Mouse (Mus musculus): ENCODE data around the gene Retreg3.

DNA sequence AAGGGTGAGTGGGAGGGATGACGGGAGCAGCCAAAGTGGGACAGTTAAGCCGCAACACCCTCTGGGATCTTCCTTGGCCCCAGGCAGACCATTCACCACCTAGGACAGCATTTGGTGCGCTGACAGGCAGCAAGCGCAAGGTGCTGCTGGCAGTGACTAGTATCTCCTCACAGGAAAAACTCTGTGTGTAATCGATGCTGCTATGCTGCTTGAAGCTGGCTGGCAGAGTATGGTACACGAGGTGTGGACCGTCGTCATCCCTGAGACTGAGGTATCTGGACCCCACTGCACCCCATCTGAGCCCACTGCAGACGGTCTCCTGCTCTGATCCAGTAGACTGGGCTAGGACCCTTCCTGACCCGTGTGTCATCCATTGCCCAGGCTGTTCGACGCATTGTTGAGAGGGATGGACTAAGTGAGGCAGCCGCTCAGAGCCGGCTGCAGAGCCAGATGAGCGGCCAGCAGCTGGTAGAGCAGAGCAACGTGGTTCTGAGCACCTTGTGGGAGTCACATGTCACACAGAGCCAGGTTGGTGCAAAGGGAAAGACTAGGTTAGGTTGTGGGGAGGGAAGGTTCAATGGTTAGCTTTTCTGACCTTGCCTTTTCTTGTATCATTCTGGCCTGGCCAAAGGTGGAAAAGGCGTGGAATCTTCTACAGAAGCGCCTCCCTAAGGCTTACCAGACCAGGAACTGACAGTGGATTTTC, 33.9 kb downstream of the Retreg3 start:
- TF ChIP-seq CTCF (IDR thresholded peaks at IDR 0.05; ENCODE audit: borderline replicate concordance, extremely low read depth, insufficient read depth, insufficient read length) (no peak), POLR2A (IDR thresholded peaks at IDR 0.05; ENCODE audit: borderline replicate concordance, extremely low read depth, insufficient read depth, insufficient read length, poor library complexity, severe bottlenecking) (no peak)
